8 mouse cellular contexts compared by ENCODE assay signal in genomic region chr10:25268476-25269351, GRCm38 (mm10). TPM values are rescaled to one million over a fixed set of nuclear protein-coding genes. Genes with fewer than 3 reads are reported as not detected.
DNase-seq lines count a peak whose midpoint lies in the region; ATAC-seq and TF ChIP-seq lines count a peak whose summit lies in the region.

No protein-coding gene starts in this region.

- DNase-seq in cerebellum, postnatal 10 days: peak; percentile 30 to 70
- DNase-seq in cerebellum, postnatal 36 days: no peak
- peak; percentile 82 for DNase-seq in A20 (ENCODE audit: low read depth, low spot score)
- peak; percentile 44 to 80 for DNase-seq in left cerebral cortex, postnatal 14 days (ENCODE audit: low spot score in 2 of 2)
- no peak for DNase-seq in testis, postnatal 14 days (ENCODE audit: low spot score)

- no peaks in the 10 kb centered on the region for H3K4me1 ChIP-seq in heart, embryonic 16.5 days (ENCODE audit: control insufficient read depth, insufficient read depth, low read length)

- intact Hi-C loops in left cerebral cortex, postnatal 14 days (cut with DNase I): loop anchor here (1.0 to 10.0 kb wide), 3 partner anchors 220 to 1074 kb away; no protein-coding TSS in a partner anchor

- H3K9ac ChIP-seq in heart, embryonic 16.5 days (ENCODE audit: low read length): 0 out of 2 replicates have a peak overlapping the region, but pooled peaks have one; percentile 3

- no peak overlapping the region for H3K4me3 ChIP-seq in heart, embryonic 16.5 days (ENCODE audit: low read length)
- no peak overlapping the region for H3K4me3 ChIP-seq in myocyte

- peak; percentile 92 for ATAC-seq in common myeloid progenitor, adult 5-6 weeks (replicated peaks; ENCODE audit: low read depth, poor library complexity, severe bottlenecking)
- ATAC-seq in heart, embryonic 16.5 days (replicated peaks; ENCODE audit: extremely low read depth, insufficient read depth, low FRiP score): 0 out of 2 replicates have a peak, but pooled peaks have one; percentile 41

- no peak for TF ChIP-seq POLR2A in myocyte (IDR thresholded peaks at IDR 0.05; ENCODE audit: insufficient read length, low read depth)

- peaks cover 11% of the 10 kb centered on the region; the same call in 1 of the 2 replicates for H3K36me3 ChIP-seq in heart, embryonic 16.5 days (ENCODE audit: control insufficient read depth, insufficient read depth)
- no peaks in the 10 kb centered on the region for H3K36me3 ChIP-seq in myocyte (ENCODE audit: control insufficient read depth, insufficient read depth)

- H3ac ChIP-seq in myocyte (ENCODE audit: control insufficient read depth, insufficient read length): no peak overlapping the region

- no peaks in the 10 kb centered on the region for H3K27me3 ChIP-seq in heart, embryonic 16.5 days (ENCODE audit: control insufficient read depth, insufficient read depth, low read length)
- no peaks in the 10 kb centered on the region for H3K27me3 ChIP-seq in myocyte (ENCODE audit: control insufficient read depth, insufficient read depth, insufficient read length)

- WGBS in heart, embryonic 16.5 days: 43% methylated on average over 18 of the region's 18 CpGs

- H3K79me2 ChIP-seq in myocyte (ENCODE audit: control insufficient read depth, insufficient read depth): no peaks in the 10 kb centered on the region

- no peak overlapping the region for H3K4me2 ChIP-seq in heart, embryonic 16.5 days (ENCODE audit: low read depth, low read length)
- peak overlapping the region; percentile 25 for H3K4me2 ChIP-seq in myocyte (ENCODE audit: low read depth)

- no peak overlapping the region for H3K27ac ChIP-seq in heart, embryonic 16.5 days (ENCODE audit: low read length)

- H3K9me3 ChIP-seq in heart, embryonic 16.5 days (replicated peaks; ENCODE audit: control insufficient read depth, low read length): no peaks in the 10 kb centered on the region

TF ChIP-seq in myocyte, 11 proteins besides CTCF, POLR2A, EP300 and RAD21:
- TF ChIP-seq CEBPB (IDR thresholded peaks at IDR 0.05; ENCODE audit: insufficient read depth, poor library complexity, severe bottlenecking): no peak
- no peak for TF ChIP-seq POLR2AphosphoS2 (IDR thresholded peaks at IDR 0.05; ENCODE audit: insufficient read length, low read depth)
- TF ChIP-seq TCF12 (IDR thresholded peaks at IDR 0.05; ENCODE audit: insufficient read depth, poor library complexity, severe bottlenecking): no peak
- no peak for TF ChIP-seq REST (IDR thresholded peaks at IDR 0.05; ENCODE audit: insufficient read depth, insufficient read length)
- no peak for TF ChIP-seq SRF (IDR thresholded peaks at IDR 0.05; ENCODE audit: control insufficient read depth, insufficient read length, low read depth)
- no peak for TF ChIP-seq E2F4 (IDR thresholded peaks at IDR 0.05; ENCODE audit: insufficient read depth)
TF ChIP-seq in myocyte: peak in this region for 0.

RNA-seq across cellular contexts. Expression of gene Akap7, which starts 39.0 kb away (rescaled TPM):
- total RNA-seq in common myeloid progenitor, adult 5-6 weeks (2017): 24.2 and 32.4 TPM in 2 replicates
- 23.9 and 26.9 TPM in 2 replicates for polyA plus RNA-seq in heart, embryonic 16.5 days (2015; fragmentation: Nextera tagmentation; extraction: Ambion mirVana)
- 10 to 100 TPM; 79.5 to 81.7 TPM for total RNA-seq in left cerebral cortex, postnatal 14 days (2021)
- polyA plus RNA-seq in myocyte (2012; fragmentation: generic; extraction: Trizol): 9.0 TPM

Comparison
In these comparisons a context has a peak if more than half of its experiments do, and no peak if none do; other contexts are left out.
1. DNase-seq: peak in cerebellum, postnatal 10 days (2 of 2), A20 (single experiment) and left cerebral cortex, postnatal 14 days (2 of 2); none in cerebellum, postnatal 36 days (0 of 2) and testis, postnatal 14 days (single experiment).